Mouse (Mus musculus): ENCODE data around the gene Fanci.
A peak's percentile ranks its signal among the peaks of the same experiment; 100 is the strongest.

Gene Fanci

DNA sequence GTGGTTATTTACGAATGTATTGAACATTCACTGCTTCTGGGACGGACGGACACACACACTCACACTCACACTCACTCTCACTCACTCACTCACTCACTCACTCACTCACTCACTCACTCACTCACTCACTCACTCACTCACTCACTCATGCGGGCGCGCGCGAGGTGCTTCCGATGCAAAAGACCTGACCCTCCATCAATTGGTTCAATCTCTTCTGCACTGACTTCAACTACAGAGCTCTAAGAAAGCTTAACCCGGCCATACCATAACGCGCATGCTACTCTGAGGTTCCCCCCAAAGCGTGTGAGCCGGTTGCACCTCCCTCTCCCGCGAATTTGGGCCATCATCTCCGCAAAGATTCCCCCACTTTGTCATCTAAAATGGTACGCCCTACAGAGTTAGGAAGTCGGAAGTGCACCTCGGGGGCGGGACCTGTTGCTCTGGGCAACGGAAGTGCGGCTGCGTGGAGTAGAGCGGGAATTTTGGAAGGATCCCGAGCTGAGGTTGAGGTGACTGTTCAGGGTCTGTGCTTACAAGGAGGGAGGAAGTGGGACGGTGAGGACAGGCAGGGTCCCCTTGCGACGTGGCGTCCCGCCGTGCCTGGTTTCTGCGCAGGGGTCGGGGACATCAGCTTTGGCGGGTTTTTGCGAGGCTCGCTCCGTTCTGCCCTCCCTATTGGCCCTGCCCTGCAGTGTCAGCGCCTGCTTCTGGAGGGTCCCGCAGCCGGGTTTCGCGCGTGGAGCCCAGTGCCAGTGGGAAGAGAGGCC is at the start of gene Fanci:
Fanci (plus strand) TSS at position 47 of the 767 bp plus-strand sequence.
- DNase-seq (ENCODE audit: low spot score) = peak; percentile 91

DNA sequence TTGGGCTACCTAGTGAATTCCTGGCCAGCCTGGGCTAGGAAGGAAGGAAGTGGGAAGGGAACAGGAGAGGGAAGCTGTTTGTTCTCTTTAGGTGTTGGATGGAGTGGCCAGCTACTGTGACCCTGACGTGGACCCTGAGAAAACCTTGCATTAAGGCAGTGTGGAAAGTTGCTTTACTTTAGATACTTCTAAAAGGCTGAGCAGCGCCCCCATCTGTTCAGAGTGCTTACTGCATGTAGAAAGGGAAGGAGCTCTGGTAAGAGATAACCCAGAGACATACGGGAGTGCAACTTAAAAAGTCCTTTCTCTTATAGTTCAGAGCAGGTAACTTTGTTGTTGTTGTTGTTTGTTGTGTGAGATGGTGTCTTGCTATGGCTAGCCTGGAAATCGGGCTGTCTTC is 45.8 kb upstream of the Fanci start:
- no peak for DNase-seq (ENCODE audit: low spot score)

- no peak for DNase-seq (ENCODE audit: low spot score)
Observed at GRCm38 (mm10) chr7:79346555-79347075, 45.1 kb upstream of the Fanci start.

- DNase-seq (ENCODE audit: low spot score) = no peak
Observed at GRCm38 (mm10) chr7:79347108-79347813, 44.5 kb upstream of the Fanci start.

DNA sequence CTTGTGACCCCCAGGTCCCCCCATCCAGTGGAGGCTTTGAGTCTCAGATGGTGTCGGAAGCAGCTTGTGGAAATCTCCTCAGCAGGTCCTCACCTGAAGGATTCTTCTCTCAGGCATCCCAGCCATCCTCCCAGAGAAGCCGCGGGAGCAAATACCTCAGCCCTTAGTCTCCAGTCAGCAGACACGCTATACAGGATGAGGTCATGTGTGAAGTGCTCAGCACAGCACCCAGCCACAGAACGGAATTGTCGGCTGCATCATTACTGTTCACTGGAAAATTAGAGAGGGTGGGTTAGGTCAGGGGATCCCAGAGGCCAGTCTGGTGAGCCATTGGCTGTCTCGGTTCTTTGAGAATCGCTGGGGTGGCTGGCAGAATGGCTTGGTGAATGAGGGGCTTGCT is 42.9 kb upstream of the Fanci start:
- no peak for DNase-seq (ENCODE audit: low spot score)

GRCm38 (mm10) chr7:79349738-79350386 is 41.9 kb upstream of the Fanci start:
- DNase-seq (ENCODE audit: low spot score) = peak; percentile 84

- no peak for DNase-seq (ENCODE audit: low spot score)
Observed at GRCm38 (mm10) chr7:79358350-79359182, 33.2 kb upstream of the Fanci start.

- DNase-seq (ENCODE audit: low spot score) = no peak
Observed at GRCm38 (mm10) chr7:79359183-79359435, 32.6 kb upstream of the Fanci start.

DNA sequence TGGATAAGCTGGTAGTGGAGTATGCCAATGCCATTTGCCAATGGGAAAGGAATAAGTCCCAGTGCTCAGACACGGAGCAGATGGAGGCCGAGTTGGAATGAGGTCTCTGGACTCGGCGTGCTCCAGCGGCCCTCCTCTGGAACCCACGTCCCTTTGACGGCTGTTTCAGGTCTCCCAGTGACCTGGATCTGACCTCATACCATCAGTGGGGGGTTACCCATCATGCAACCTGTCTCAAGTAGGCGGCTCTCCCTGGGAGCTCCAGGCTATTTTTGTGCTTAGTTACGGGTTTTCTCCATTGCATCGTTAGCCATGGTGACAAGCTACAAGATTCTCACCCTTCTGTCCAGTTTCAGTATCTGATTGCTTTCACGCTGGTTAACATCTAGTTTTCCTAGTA is 31.7 kb upstream of the Fanci start:
- no peak for DNase-seq (ENCODE audit: low spot score)

DNA sequence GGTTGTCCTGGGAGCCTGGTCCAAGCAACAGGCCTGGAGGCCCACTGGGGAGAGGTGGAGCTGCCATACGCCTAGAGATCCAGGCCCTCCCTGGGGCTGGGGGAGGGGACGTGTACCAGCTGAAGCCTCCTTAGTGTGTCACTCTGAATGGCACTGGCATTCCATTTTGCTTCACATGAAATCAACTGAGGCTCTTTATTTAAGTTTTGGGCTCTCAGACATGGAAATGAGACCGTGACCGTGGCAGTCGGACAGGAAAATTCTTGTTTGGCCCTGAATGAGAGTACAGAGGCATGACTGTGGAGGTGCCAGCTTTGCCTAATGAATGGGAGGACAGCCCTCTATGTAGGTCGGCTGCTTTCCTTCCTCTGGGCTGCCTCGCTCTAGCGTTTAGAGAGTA is 29.5 kb upstream of the Fanci start:
- DNase-seq (ENCODE audit: low spot score) = no peak

GRCm38 (mm10) chr7:79362830-79363229 is 28.9 kb upstream of the Fanci start:
- DNase-seq (ENCODE audit: low spot score) = no peak

GRCm38 (mm10) chr7:79363370-79364043 is 28.2 kb upstream of the Fanci start:
- DNase-seq (ENCODE audit: low spot score) = no peak

DNA sequence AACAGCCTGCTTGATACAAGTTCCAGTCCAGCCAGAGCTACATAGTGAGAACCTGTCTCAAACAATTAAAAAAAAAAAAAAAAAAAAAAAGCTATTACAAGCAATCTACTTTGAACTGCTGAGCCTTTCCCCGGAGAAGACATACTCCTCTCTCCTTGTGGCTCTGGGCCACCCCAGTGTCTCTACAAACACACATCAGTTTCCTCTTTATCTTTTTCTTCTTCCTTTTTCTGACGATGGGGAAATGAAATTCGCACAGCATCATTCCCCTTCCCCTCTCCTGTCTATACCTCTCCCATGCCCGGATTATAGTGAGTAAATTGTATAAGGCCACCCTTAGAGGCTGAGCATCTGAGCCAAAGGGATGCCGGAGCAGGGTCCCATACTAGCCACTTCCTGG is 23.1 kb upstream of the Fanci start:
- DNase-seq (ENCODE audit: low spot score) = no peak

GRCm38 (mm10) chr7:79369416-79369815 is 22.3 kb upstream of the Fanci start:
- no peak for DNase-seq (ENCODE audit: low spot score)

- no peak for DNase-seq (ENCODE audit: low spot score)
Observed at GRCm38 (mm10) chr7:79371321-79371879, 20.3 kb upstream of the Fanci start.

- DNase-seq (ENCODE audit: low spot score) = no peak
Observed at GRCm38 (mm10) chr7:79374017-79374416, 17.7 kb upstream of the Fanci start.

DNA sequence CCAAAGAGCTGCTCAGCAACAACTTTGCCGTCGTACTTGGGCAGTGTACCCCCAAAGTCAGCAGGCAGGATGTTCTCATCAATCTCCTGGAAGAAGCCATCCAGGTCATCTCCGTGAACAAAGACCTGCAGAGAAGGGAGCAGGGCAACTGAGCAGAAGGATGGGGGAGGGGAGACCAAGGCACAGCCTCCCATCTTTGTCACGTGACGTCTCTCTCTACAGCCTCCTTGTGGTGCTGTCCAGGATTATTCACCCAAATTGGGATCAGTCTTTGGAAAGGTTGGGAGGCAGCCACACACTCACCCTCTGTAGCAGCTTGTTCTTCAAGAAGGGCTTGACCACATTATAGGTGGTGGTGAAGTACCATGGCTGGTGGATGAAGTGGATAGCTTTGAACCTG is 16.1 kb upstream of the Fanci start:
- no peak for DNase-seq (ENCODE audit: low spot score)

DNA sequence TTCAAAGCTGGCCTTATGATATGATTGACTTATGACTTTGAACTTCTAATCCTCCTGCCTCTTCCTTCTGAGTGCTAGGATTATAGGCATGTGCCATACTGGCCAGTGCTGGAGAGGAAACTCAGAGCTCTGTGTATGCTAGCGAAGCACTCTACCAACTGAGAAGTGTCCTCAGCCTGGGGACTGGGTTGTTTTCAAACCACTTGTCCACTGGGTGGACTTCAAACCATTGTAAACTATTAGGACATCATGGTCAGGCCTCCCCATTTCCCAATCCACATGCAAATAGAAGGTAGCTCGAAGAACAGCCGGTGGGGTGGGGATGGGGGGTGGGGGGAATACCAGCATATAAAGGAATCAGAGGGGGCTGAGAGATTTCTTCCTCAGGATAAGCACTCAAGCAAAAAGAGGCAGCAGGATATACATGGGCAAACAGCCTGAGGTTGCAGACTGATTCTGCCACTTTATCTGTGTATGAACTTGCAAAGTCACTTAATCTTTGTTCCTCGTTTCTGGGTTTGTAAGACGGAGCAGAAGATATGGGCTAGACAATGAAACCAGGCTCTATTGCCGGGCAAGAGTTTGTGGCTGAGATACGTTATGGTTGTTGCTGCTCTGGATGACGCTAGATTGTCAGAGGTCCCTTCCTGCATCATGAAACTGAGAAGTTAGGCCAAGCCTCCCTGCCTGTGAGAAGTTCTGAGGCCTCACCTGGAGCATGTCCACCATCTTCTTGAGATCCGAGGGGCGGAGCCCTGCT is 15.0 kb upstream of the Fanci start:
- no peak for DNase-seq (ENCODE audit: low spot score)

- no peak for DNase-seq (ENCODE audit: low spot score)
Observed at GRCm38 (mm10) chr7:79386422-79387133, 5.2 kb upstream of the Fanci start, which contains the start of gene Rlbp1. Rlbp1 (minus strand) TSS chr7:79387048.

- no peak for DNase-seq (ENCODE audit: low spot score)
Observed at GRCm38 (mm10) chr7:79387140-79387539, 4.6 kb upstream of the Fanci start.
